Mouse (Mus musculus) heart, postnatal 0 days (tissue): ENCODE measurements around the gene Fgfr1op2.

Experiments
- CTCF ChIP-seq: IDR thresholded peaks from 2 replicates; pipeline ENCODE4 v1.5.1; 2016; ENCODE audit warnings: antibody characterized with exemption, control low read depth, low read depth
- EP300 ChIP-seq: IDR thresholded peaks from 2 replicates; pipeline ENCODE4 v1.6.1; 2016; ENCODE audit warnings: antibody characterized with exemption, low read depth

DNA sequence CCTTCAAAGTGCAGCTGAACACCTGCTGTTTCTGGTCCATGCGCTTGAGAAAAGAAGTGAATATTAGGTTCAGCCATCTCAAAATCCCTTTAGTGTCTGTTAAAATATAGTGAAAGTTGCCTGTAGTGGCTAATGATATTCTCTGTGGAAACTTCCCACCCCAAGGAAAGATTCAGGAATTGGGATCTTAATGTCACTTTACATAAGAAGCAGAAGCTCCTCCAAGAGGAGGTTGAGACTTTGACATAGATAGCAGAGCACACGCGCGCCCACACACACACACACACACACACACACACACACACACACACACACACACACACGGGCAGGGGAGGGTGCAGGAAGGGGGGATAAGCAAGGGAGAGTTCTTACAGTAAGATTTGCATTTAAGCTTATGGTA, 8.1 kb downstream of the Fgfr1op2 start:
- TF ChIP-seq CTCF: no peak
- TF ChIP-seq EP300: no peak
